Mouse (Mus musculus) megakaryocyte, embryonic 14.5 days (primary cell): ENCODE measurements around the gene Vps13c.

Experiments used
- FLI1 ChIP-seq: IDR thresholded peaks from 2 replicates; pipeline ENCODE4 v1.6.1; 2012; ENCODE audit warnings: low read length, inconsistent platforms, mixed read lengths
- GATA1 ChIP-seq: IDR thresholded peaks from 3 replicates; pipeline ENCODE4 v1.6.1; 2012; ENCODE audit warnings: mixed read lengths, low read length, inconsistent platforms, borderline replicate concordance

DNA sequence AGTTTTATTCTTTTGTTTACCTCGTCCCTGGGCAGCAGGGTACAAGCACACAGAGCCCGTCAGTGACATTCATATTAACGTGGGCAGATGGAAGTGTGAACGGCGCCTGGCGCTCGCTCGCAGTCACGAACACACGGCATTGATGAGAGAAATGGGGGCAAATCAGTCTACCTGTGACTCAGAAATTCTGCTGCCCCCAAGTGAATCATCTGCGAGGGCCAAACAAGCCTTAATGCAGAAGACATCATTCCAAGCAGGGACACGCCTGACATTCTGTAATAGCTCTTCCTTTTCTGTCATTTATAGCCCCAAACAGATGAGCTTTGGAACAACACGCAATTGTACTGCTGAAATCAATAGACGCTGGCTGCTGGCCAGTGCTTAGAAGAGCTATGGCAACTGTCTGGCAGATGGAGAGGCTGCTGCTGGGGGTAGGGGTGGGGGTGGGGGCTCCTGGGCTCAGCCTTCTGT, 45.0 kb upstream of the Vps13c start:
- TF ChIP-seq GATA1: no peak
- TF ChIP-seq FLI1: no peak
